Mouse (Mus musculus): ENCODE results near the gene Vil1. TPM values are rescaled to one million over a fixed set of nuclear protein-coding genes. Genes with fewer than 3 reads are reported as not detected.

Vil1 gene
- total RNA-seq, 1 experiment = 1.2 TPM

GRCm38 (mm10) chr1:74385064-74385463 is 24.1 kb upstream of the Vil1 start:
- in situ Hi-C loops (cut with MboI; ENCODE audit: low sequenced_read_pairs in 2 of 2, unreplicated experiment in 2 of 2) = no loop called here
- peaks cover 0 to 29% of the 10 kb centered on the region in 2 experiments; a peak in 3 of 4 replicates for H3K4me1 ChIP-seq (ENCODE audit: control insufficient read depth in 2 of 2, insufficient read depth in 2 of 2, low read length in 2 of 2, poor library complexity in 1 of 2)
- no peaks in the 10 kb centered on the region for H3K36me3 ChIP-seq (ENCODE audit: control insufficient read depth, insufficient read depth, low read length, poor library complexity, severe bottlenecking)
- DNase-seq (ENCODE audit: low read depth, low spot score) = no peak
- no peak overlapping the region for H3K9ac ChIP-seq (ENCODE audit: insufficient read depth, low read depth, low read length, poor library complexity, severe bottlenecking)
- H3K9me3 ChIP-seq (ENCODE audit: control insufficient read depth, insufficient read depth, low read depth, low read length) = no peaks in the 10 kb centered on the region
- no peak overlapping the region for H3K4me3 ChIP-seq (ENCODE audit: insufficient read depth in 1 of 2, low read depth in 1 of 2, low read length in 2 of 2, poor library complexity in 1 of 2, severe bottlenecking in 1 of 2)
- no peak for TF ChIP-seq HCFC1 (IDR thresholded peaks at IDR 0.05; ENCODE audit: borderline replicate concordance, insufficient read depth, low read length)
- no peak for TF ChIP-seq ZC3H11A (IDR thresholded peaks at IDR 0.05; ENCODE audit: borderline replicate concordance, low read depth, low read length)
- TF ChIP-seq MAFK (IDR thresholded peaks at IDR 0.05; ENCODE audit: insufficient read depth, low read depth, low read length) = no peak
- no peak for TF ChIP-seq CHD2 (IDR thresholded peaks at IDR 0.05; ENCODE audit: low read depth, low read length)
- TF ChIP-seq ZNF384 (IDR thresholded peaks at IDR 0.05; ENCODE audit: low read depth, low read length) = no peak
- H3K27ac ChIP-seq (ENCODE audit: insufficient read depth, low read depth, low read length, poor library complexity, severe bottlenecking) = no peak overlapping the region

DNA sequence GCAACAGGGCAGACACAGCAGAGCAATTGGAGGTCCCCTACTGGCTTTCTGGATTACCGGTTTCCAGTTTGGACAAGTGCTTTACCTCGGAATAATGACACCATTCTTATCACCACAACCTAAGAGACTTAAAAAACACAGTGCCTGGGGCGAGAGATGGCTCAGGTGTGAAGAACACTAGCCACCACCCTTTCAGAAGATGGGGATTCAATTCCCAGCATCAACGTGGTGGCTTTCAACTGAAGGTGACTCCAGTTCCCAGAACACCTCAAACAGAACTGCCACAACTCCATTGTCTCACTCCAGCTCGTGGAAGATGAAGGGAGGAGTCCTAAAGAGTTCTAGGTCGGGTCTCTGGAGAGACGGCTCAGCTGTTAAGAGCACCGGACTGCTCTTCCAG is 23.6 kb upstream of the Vil1 start:
- Histone ChIP-seq H3K27ac (ENCODE audit: insufficient read depth, low read depth, low read length, poor library complexity, severe bottlenecking) (no peak overlapping the region), H3K9ac (ENCODE audit: insufficient read depth, low read depth, low read length, poor library complexity, severe bottlenecking) (no peak overlapping the region), H3K9me3 (ENCODE audit: control insufficient read depth, insufficient read depth, low read depth, low read length) (no peaks in the 10 kb centered on the region), H3K36me3 (ENCODE audit: control insufficient read depth, insufficient read depth, low read length, poor library complexity, severe bottlenecking) (no peaks in the 10 kb centered on the region), H3K4me1 (ENCODE audit: control insufficient read depth in 2 of 2, insufficient read depth in 2 of 2, low read length in 2 of 2, poor library complexity in 1 of 2) (peaks cover 0 to 29% of the 10 kb centered on the region in 2 experiments; a peak in 3 of 4 replicates), H3K4me3 (ENCODE audit: insufficient read depth in 1 of 2, low read depth in 1 of 2, low read length in 2 of 2, poor library complexity in 1 of 2, severe bottlenecking in 1 of 2) (no peak overlapping the region)
- TF ChIP-seq ZC3H11A (IDR thresholded peaks at IDR 0.05; ENCODE audit: borderline replicate concordance, low read depth, low read length) = no peak
- no peak for TF ChIP-seq MAFK (IDR thresholded peaks at IDR 0.05; ENCODE audit: insufficient read depth, low read depth, low read length)
- TF ChIP-seq HCFC1 (IDR thresholded peaks at IDR 0.05; ENCODE audit: borderline replicate concordance, insufficient read depth, low read length) = no peak
- no peak for TF ChIP-seq CHD2 (IDR thresholded peaks at IDR 0.05; ENCODE audit: low read depth, low read length)
- no peak for TF ChIP-seq ZNF384 (IDR thresholded peaks at IDR 0.05; ENCODE audit: low read depth, low read length)
- in situ Hi-C loops (cut with MboI; ENCODE audit: low sequenced_read_pairs in 2 of 2, unreplicated experiment in 2 of 2) = no loop called here
- DNase-seq (ENCODE audit: low read depth, low spot score) = no peak

- Histone ChIP-seq H3K27ac (ENCODE audit: insufficient read depth, low read depth, low read length, poor library complexity, severe bottlenecking) (peak overlapping the region; percentile 93), H3K4me1 (ENCODE audit: control insufficient read depth in 2 of 2, insufficient read depth in 2 of 2, low read length in 2 of 2, poor library complexity in 1 of 2) (peaks cover 0 to 26% of the 10 kb centered on the region in 2 experiments), H3K9ac (ENCODE audit: insufficient read depth, low read depth, low read length, poor library complexity, severe bottlenecking) (peak overlapping the region; percentile 29; the same call in 1 of the 2 replicates), H3K9me3 (ENCODE audit: control insufficient read depth, insufficient read depth, low read depth, low read length) (no peaks in the 10 kb centered on the region), H3K36me3 (ENCODE audit: control insufficient read depth, insufficient read depth, low read length, poor library complexity, severe bottlenecking) (no peaks in the 10 kb centered on the region), H3K4me3 (ENCODE audit: insufficient read depth in 1 of 2, low read depth in 1 of 2, low read length in 2 of 2, poor library complexity in 1 of 2, severe bottlenecking in 1 of 2) (peak overlapping the region; percentile 51 to 59)
- no peak for TF ChIP-seq ZC3H11A (IDR thresholded peaks at IDR 0.05; ENCODE audit: borderline replicate concordance, low read depth, low read length)
- no peak for TF ChIP-seq HCFC1 (IDR thresholded peaks at IDR 0.05; ENCODE audit: borderline replicate concordance, insufficient read depth, low read length)
- TF ChIP-seq MAFK (IDR thresholded peaks at IDR 0.05; ENCODE audit: insufficient read depth, low read depth, low read length) = no peak
- no peak for TF ChIP-seq CHD2 (IDR thresholded peaks at IDR 0.05; ENCODE audit: low read depth, low read length)
- no peak for TF ChIP-seq ZNF384 (IDR thresholded peaks at IDR 0.05; ENCODE audit: low read depth, low read length)
- in situ Hi-C loops (cut with MboI; ENCODE audit: low sequenced_read_pairs in 2 of 2, unreplicated experiment in 2 of 2) = no loop called here
- DNase-seq (ENCODE audit: low read depth, low spot score) = no peak
Observed at GRCm38 (mm10) chr1:74386363-74386713, 22.8 kb upstream of the Vil1 start.

GRCm38 (mm10) chr1:74386714-74387385 is 22.3 kb upstream of the Vil1 start:
- Histone ChIP-seq H3K4me1 (ENCODE audit: control insufficient read depth in 2 of 2, insufficient read depth in 2 of 2, low read length in 2 of 2, poor library complexity in 1 of 2) (peaks cover 0 to 26% of the 10 kb centered on the region in 2 experiments), H3K4me3 (ENCODE audit: insufficient read depth in 1 of 2, low read depth in 1 of 2, low read length in 2 of 2, poor library complexity in 1 of 2, severe bottlenecking in 1 of 2) (peak overlapping the region; percentile 51 to 59), H3K9me3 (ENCODE audit: control insufficient read depth, insufficient read depth, low read depth, low read length) (no peaks in the 10 kb centered on the region), H3K36me3 (ENCODE audit: control insufficient read depth, insufficient read depth, low read length, poor library complexity, severe bottlenecking) (no peaks in the 10 kb centered on the region), H3K27ac (ENCODE audit: insufficient read depth, low read depth, low read length, poor library complexity, severe bottlenecking) (peak overlapping the region; percentile 93), H3K9ac (ENCODE audit: insufficient read depth, low read depth, low read length, poor library complexity, severe bottlenecking) (peak overlapping the region; percentile 58; the same call in 1 of the 2 replicates)
- TF ChIP-seq ZC3H11A (IDR thresholded peaks at IDR 0.05; ENCODE audit: borderline replicate concordance, low read depth, low read length) (peak; percentile 69), MAFK (IDR thresholded peaks at IDR 0.05; ENCODE audit: insufficient read depth, low read depth, low read length) (no peak)
- in situ Hi-C loops (cut with MboI; ENCODE audit: low sequenced_read_pairs in 2 of 2, unreplicated experiment in 2 of 2) = no loop called here
- peak; percentile 96 for DNase-seq (ENCODE audit: low read depth, low spot score)

Measured in ES-E14 (cell line).